8 mouse cellular contexts compared by ENCODE assay signal in genomic region chr11:17082953-17083352, GRCm38 (mm10). TPM values are rescaled to one million over a fixed set of nuclear protein-coding genes. Genes with fewer than 3 reads are reported as not detected.
A peak's percentile ranks its signal among the peaks of the same experiment; 100 is the strongest.
DNase-seq lines count a peak whose midpoint lies in the region; ATAC-seq lines count a peak whose summit lies in the region.

No protein-coding gene starts in this region.

- WGBS in midbrain, embryonic 11.5 days, result 65% methylated on average over 2 of the region's 2 CpGs
- 65% methylated on average over 2 of the region's 2 CpGs for WGBS in midbrain, embryonic 10.5 days
- 41% methylated on average over 2 of the region's 2 CpGs for WGBS in embryonic facial prominence, embryonic 14.5 days

- intact Hi-C loops in left cerebral cortex, postnatal 14 days (cut with DNase I), result loop anchor here (5.0 kb wide), 2 partner anchors 74 to 114 kb away; partner anchors contain the start of gene Ppp3r1

- no peak overlapping the region for H3K4me3 ChIP-seq in midbrain, embryonic 11.5 days (ENCODE audit: low read depth, low read length)
- H3K4me3 ChIP-seq in midbrain, embryonic 10.5 days, result no peak overlapping the region
- H3K4me3 ChIP-seq in embryonic facial prominence, embryonic 14.5 days (ENCODE audit: low read depth, low read length), result no peak overlapping the region

- no peak overlapping the region for H3K27ac ChIP-seq in midbrain, embryonic 11.5 days (ENCODE audit: low read depth, low read length)
- no peak overlapping the region for H3K27ac ChIP-seq in midbrain, embryonic 10.5 days (replicated peaks)
- H3K27ac ChIP-seq in embryonic facial prominence, embryonic 14.5 days (replicated peaks; ENCODE audit: low read depth, low read length), result no peak overlapping the region

- no peaks in the 10 kb centered on the region for H3K27me3 ChIP-seq in midbrain, embryonic 11.5 days (ENCODE audit: control insufficient read depth, insufficient read depth, low read length)
- no peaks in the 10 kb centered on the region for H3K27me3 ChIP-seq in midbrain, embryonic 10.5 days (ENCODE audit: low read depth, poor library complexity, severe bottlenecking)
- no peaks in the 10 kb centered on the region for H3K27me3 ChIP-seq in embryonic facial prominence, embryonic 14.5 days (replicated peaks; ENCODE audit: control insufficient read depth, insufficient read depth, low read length)

- H3K9ac ChIP-seq in midbrain, embryonic 11.5 days (ENCODE audit: low read length), result no peak overlapping the region
- no peak overlapping the region for H3K9ac ChIP-seq in embryonic facial prominence, embryonic 14.5 days (ENCODE audit: low read depth, low read length)

- DNase-seq in cerebellum, postnatal 10 days, result peak; percentile 32 to 47
- no peak for DNase-seq in midbrain, embryonic 11.5 days (ENCODE audit: low spot score, missing footprints)
- no peak for DNase-seq in midbrain, embryonic 10.5 days (ENCODE audit: low spot score)
- peak; percentile 72 for DNase-seq in embryonic facial prominence, embryonic 14.5 days (ENCODE audit: low spot score)
- DNase-seq in left cerebral cortex, postnatal 14 days (ENCODE audit: low spot score in 2 of 2), result peak; percentile 56 to 64
- DNase-seq in frontal cortex, postnatal 10 days (ENCODE audit: low spot score in 2 of 2), result no peak

- ATAC-seq in cerebellum, adult (ENCODE audit: insufficient number of reproducible peaks, low FRiP score, low TSS enrichment), result no peak
- 0 out of 2 replicates have a peak, but pooled peaks have one; percentile 22 for ATAC-seq in midbrain, embryonic 11.5 days (ENCODE audit: low FRiP score)
- ATAC-seq in embryonic facial prominence, embryonic 14.5 days (ENCODE audit: low read depth), result no peak
- ATAC-seq in neutrophil, adult 5-6 weeks (ENCODE audit: extremely low read depth, insufficient number of reproducible peaks, low FRiP score, poor library complexity, severe bottlenecking), result 0 out of 2 replicates have a peak, but pooled peaks have one; percentile 36

- no peaks in the 10 kb centered on the region for H3K9me3 ChIP-seq in midbrain, embryonic 11.5 days (ENCODE audit: control insufficient read depth, low read length)
- H3K9me3 ChIP-seq in midbrain, embryonic 10.5 days (replicated peaks), result no peaks in the 10 kb centered on the region
- no peaks in the 10 kb centered on the region for H3K9me3 ChIP-seq in embryonic facial prominence, embryonic 14.5 days (ENCODE audit: control insufficient read depth, low read length)

- no peak overlapping the region for H3K4me2 ChIP-seq in midbrain, embryonic 11.5 days
- no peak overlapping the region for H3K4me2 ChIP-seq in embryonic facial prominence, embryonic 14.5 days (ENCODE audit: low read depth, low read length)

- no peaks in the 10 kb centered on the region for H3K4me1 ChIP-seq in midbrain, embryonic 11.5 days (ENCODE audit: control insufficient read depth, insufficient read depth, low read length)
- no peaks in the 10 kb centered on the region; the same call in 1 of the 2 replicates for H3K4me1 ChIP-seq in midbrain, embryonic 10.5 days
- peaks cover 7% of the 10 kb centered on the region for H3K4me1 ChIP-seq in embryonic facial prominence, embryonic 14.5 days (ENCODE audit: control insufficient read depth, insufficient read depth, low read length)

- H3K36me3 ChIP-seq in midbrain, embryonic 11.5 days (ENCODE audit: control insufficient read depth, insufficient read depth, low read length), result no peaks in the 10 kb centered on the region
- H3K36me3 ChIP-seq in midbrain, embryonic 10.5 days, result no peaks in the 10 kb centered on the region
- no peaks in the 10 kb centered on the region for H3K36me3 ChIP-seq in embryonic facial prominence, embryonic 14.5 days (ENCODE audit: control insufficient read depth, insufficient read depth, low read length)

RNA-seq across cellular contexts. Expression of gene Plek, which starts 30.8 kb away (rescaled TPM):
- polyA plus RNA-seq in midbrain, embryonic 11.5 days (2014; fragmentation: Nextera tagmentation; extraction: Ambion mirVana), result 6.1 and 7.6 TPM in 2 replicates
- polyA plus RNA-seq in midbrain, embryonic 10.5 days (2016; fragmentation: Nextera tagmentation; extraction: Ambion mirVana), result 5.4 and 5.5 TPM in 2 replicates
- polyA plus RNA-seq in embryonic facial prominence, embryonic 14.5 days (2014; fragmentation: Nextera tagmentation; extraction: Ambion mirVana), result 4.2 and 4.4 TPM in 2 replicates
- 1 to 10 TPM; 4.5 to 5.5 TPM for total RNA-seq in left cerebral cortex, postnatal 14 days (2021)
- total RNA-seq in neutrophil, adult 5-6 weeks (2017), result 408 and 428 TPM in 2 replicates

RNA-seq across cellular contexts. Expression of gene Cnrip1, which starts 31.6 kb away (rescaled TPM):
- polyA plus RNA-seq in midbrain, embryonic 11.5 days (2014; fragmentation: Nextera tagmentation; extraction: Ambion mirVana), result 25.1 and 27.0 TPM in 2 replicates
- 16.4 and 21.0 TPM in 2 replicates for polyA plus RNA-seq in midbrain, embryonic 10.5 days (2016; fragmentation: Nextera tagmentation; extraction: Ambion mirVana)
- 34.8 and 38.4 TPM in 2 replicates for polyA plus RNA-seq in embryonic facial prominence, embryonic 14.5 days (2014; fragmentation: Nextera tagmentation; extraction: Ambion mirVana)
- 100 to 1,000 TPM; 151 to 156 TPM for total RNA-seq in left cerebral cortex, postnatal 14 days (2021)
- total RNA-seq in neutrophil, adult 5-6 weeks (2017), result 4.3 and 7.2 TPM in 2 replicates

Comparison
In these comparisons a context has a peak if more than half of its experiments do, and no peak if none do; other contexts are left out.
1. DNase-seq: peak in cerebellum, postnatal 10 days (2 of 2), embryonic facial prominence, embryonic 14.5 days (single experiment) and left cerebral cortex, postnatal 14 days (2 of 2); none in midbrain, embryonic 11.5 days (single experiment), midbrain, embryonic 10.5 days (single experiment) and frontal cortex, postnatal 10 days (0 of 2).
2. ATAC-seq: peak in midbrain, embryonic 11.5 days (single experiment) and neutrophil, adult 5-6 weeks (single experiment); none in cerebellum, adult (single experiment) and embryonic facial prominence, embryonic 14.5 days (single experiment).